Mouse (Mus musculus): ENCODE measurements at regions not wholly inside any gene's neighbourhood (a gene's known extent, or its start where the extent isn't known, plus 50 kb on each side); places are given as distances from the start of the nearest gene placed in this dataset.
"Not testable (repeated sequence)": the region's sequence is repeated elsewhere in the genome, so short reads cannot be mapped to it uniquely, and the experiment has no call there.

- intact Hi-C loops (cut with DNase I), result no loop called here
These were observed 149.3 kb upstream of the Kctd3 start for GRCm38 (mm10) chr1:189156906-189157305.

- intact Hi-C loops (cut with DNase I), result no loop called here
These were observed 146.7 kb upstream of the Kctd3 start for GRCm38 (mm10) chr1:189154376-189154775.

- intact Hi-C loops (cut with DNase I), result no loop called here
These were observed 145.5 kb upstream of the Kctd3 start for GRCm38 (mm10) chr1:189153150-189153549.

- intact Hi-C loops (cut with DNase I), result no loop called here
These were observed 135.4 kb upstream of the Kctd3 start for GRCm38 (mm10) chr1:189142982-189143451.

- intact Hi-C loops (cut with DNase I), result no loop called here
These were observed 134.9 kb upstream of the Kctd3 start for GRCm38 (mm10) chr1:189142551-189142950.

GRCm38 (mm10) chr1:189141694-189142093, 134.1 kb upstream of the Kctd3 start:
- intact Hi-C loops (cut with DNase I), result no loop called here

- intact Hi-C loops (cut with DNase I), result no loop called here
These were observed 129.2 kb upstream of the Kctd3 start for GRCm38 (mm10) chr1:189136731-189137385.

- intact Hi-C loops (cut with DNase I), result no loop called here
These were observed 128.2 kb upstream of the Kctd3 start for GRCm38 (mm10) chr1:189135826-189136225.

GRCm38 (mm10) chr1:189128706-189129105, 121.1 kb upstream of the Kctd3 start:
- intact Hi-C loops (cut with DNase I), result no loop called here

- intact Hi-C loops (cut with DNase I), result not testable (repeated sequence)
These were observed 120.6 kb upstream of the Kctd3 start for GRCm38 (mm10) chr1:189128246-189128645.

GRCm38 (mm10) chr1:189127367-189127766, 119.7 kb upstream of the Kctd3 start:
- intact Hi-C loops (cut with DNase I), result no loop called here

- intact Hi-C loops (cut with DNase I), result no loop called here
These were observed 112.5 kb upstream of the Kctd3 start for GRCm38 (mm10) chr1:189119941-189120735.

- intact Hi-C loops (cut with DNase I), result not testable (repeated sequence)
These were observed 111.4 kb upstream of the Kctd3 start for GRCm38 (mm10) chr1:189119005-189119404.

- intact Hi-C loops (cut with DNase I), result no loop called here
These were observed 110.9 kb upstream of the Kctd3 start for GRCm38 (mm10) chr1:189118582-189118981.

- intact Hi-C loops (cut with DNase I), result no loop called here
These were observed 108.3 kb upstream of the Kctd3 start for GRCm38 (mm10) chr1:189115914-189116313.

- intact Hi-C loops (cut with DNase I), result no loop called here
These were observed 107.6 kb upstream of the Kctd3 start for GRCm38 (mm10) chr1:189115279-189115678.

- intact Hi-C loops (cut with DNase I), result no loop called here
These were observed 100.8 kb upstream of the Kctd3 start for GRCm38 (mm10) chr1:189108260-189109035.

- intact Hi-C loops (cut with DNase I), result no loop called here
These were observed 100.2 kb upstream of the Kctd3 start for GRCm38 (mm10) chr1:189107841-189108240.

- intact Hi-C loops (cut with DNase I), result no loop called here
These were observed 99.5 kb upstream of the Kctd3 start for GRCm38 (mm10) chr1:189107156-189107555.

- intact Hi-C loops (cut with DNase I), result no loop called here
These were observed 97.6 kb upstream of the Kctd3 start for GRCm38 (mm10) chr1:189105276-189105675.

GRCm38 (mm10) chr1:189102781-189103180, 95.1 kb upstream of the Kctd3 start:
- intact Hi-C loops (cut with DNase I), result no loop called here

GRCm38 (mm10) chr1:189099121-189099520, 91.5 kb upstream of the Kctd3 start:
- intact Hi-C loops (cut with DNase I), result no loop called here
